Mouse (Mus musculus): Measurements from ENCODE around the gene Vwa7. TPM values are rescaled to one million over a fixed set of nuclear protein-coding genes. Genes with fewer than 3 reads are reported as not detected.

Vwa7 gene
- 0.37 TPM for polyA plus RNA-seq (2017; shearing (Covaris generic))

DNA sequence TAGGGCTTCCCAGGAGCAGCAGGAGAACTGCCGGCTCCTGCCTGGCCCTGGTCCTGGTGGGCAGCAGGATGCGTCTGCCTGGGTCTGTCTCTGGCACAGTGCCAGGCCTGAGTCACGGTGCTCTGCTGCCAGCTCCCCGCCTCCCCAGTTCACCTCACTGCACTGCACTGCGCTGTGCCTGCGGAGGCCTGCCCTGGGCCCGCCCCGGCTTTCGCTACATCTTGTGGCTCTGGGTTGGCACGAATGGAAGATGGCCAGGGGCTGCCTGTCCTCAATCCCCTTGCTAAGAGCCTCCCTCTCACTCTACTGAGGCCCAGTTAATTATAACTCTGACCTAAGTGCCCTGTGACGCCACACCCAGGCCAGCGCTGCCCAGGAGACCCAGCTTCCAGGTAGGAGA lies at the start of gene Vwa7:
TSS of gene Vwa7 (plus strand) at position 204 of the 400 bp plus-strand sequence.

DNA sequence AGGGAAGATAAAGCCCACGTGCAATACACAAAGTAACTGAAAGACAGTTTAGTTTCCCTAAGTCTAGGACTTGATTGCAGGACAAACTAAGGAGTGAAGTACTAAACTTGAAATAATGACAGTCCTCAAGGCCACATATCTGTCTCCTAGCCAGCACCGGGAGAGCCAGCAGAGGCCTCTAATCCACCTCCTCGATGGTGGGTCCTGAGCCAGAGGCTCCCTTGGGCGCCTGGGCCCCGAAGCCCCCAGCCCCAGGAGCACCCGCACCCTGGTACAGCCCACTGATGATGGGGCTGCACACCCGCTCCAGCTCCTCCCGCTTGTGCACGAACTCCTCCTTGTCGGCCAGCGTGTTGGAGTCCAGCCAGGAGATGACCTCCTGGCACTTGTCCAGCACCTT lies 46.6 kb upstream of the Vwa7 start, which contains the start of gene Gm20481:
TSS of gene Gm20481 (plus strand) at position 91 of the 400 bp plus-strand sequence.

DNA sequence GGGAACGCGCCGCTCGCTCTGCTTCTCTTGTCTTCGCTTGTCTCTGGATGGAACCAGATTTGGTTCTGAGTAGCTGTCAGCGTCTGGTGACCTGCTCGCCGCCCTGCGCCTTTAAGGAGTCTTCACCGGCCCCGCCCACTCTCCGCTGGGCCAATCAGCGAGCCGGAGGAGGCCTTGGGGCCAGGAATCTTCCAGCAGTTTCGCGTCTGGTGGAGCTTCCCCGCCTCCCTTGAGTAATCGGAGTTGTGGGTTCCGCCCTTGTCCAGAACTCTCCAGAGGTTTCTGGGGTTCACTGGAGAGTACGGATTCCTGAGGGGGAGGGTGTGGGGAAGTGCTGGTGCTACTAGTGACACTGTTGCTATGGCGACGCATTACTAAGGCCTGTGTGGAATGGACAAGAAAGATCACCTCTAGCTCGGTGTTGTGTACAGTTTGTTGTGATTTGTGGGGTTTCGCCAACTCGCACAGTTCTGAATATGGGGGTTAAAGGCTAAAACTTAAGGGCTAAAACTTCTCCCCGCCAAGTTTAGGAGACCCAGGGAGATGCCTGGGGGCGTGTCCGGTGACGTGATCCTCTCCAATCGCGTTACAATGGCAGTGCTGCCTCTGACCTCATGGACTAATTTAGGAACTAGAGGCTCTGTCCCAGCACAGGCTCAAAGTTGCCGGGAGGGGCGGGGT lies 44.2 kb upstream of the Vwa7 start, which contains the start of the genes Hspa1a and Hspa1l:
TSS of gene Hspa1a (minus strand) at position 88 of the 681 bp plus-strand sequence.
TSS of gene Hspa1l (plus strand) at position 635 of the 681 bp plus-strand sequence.

DNA sequence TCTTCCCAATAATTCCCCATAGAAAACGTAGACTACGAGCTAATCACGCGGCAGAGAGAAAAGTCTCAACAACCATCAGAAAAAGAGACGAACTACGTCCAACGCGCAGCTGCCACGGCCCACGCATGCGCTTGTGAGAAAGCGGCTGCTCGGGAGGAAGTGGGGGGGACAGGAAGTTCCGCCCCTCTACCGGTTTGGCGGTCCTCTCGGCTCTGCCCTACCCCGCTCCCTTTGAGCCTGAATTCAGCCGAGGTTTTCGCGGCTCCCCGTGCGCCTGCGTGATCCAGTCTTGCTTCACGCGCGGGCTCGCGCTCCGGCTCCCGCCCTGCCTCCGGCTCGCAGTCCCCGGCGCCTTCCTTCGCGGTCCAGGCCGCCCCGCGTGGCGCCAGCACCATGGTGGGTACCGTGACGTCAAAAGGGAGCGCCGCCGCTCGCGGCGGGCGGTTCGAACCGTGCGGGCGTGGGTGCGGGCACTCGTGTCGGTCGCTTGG lies 34.6 kb upstream of the Vwa7 start, which contains the start of gene Lsm2:
TSS of gene Lsm2 (plus strand) at position 173 of the 491 bp plus-strand sequence.

DNA sequence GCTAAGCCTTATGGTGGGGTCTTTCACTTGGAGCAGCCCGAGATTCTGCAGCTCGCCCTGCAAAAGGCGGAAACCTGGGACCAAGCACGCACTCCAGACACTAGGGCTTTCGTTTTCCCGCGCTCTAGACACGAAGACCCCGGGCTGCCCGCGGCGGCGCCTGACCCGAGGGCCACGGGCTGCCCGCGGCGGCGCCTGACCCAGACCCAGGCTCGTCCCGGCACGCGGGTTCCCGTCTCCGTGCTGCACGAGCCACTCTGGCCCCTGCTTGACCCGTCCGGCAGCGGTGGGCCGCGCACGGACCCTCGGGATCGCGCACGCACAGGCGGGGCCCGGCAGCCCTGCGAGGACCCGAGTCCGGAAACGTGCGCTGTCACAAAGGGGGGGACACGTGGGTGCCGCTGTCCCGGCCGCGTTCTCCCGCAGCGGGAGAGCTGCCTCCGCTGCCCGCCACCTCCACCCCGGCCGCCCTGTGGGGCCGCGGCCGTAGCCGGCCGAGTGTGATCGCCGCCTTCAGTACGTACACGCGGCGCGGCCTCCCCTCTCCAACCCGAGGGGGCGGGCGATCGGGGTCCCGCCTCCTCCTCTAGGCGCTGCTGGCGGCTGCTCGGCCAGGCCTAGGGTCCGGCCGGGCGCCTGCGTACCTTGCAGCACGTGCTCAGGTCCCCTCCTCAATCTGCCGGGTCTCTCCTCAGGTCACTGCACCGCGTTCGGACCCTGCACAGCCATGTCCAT lies 15.5 kb upstream of the Vwa7 start, which contains the start of gene Vars:
TSS of gene Vars (plus strand) at position 271 of the 735 bp plus-strand sequence.

DNA sequence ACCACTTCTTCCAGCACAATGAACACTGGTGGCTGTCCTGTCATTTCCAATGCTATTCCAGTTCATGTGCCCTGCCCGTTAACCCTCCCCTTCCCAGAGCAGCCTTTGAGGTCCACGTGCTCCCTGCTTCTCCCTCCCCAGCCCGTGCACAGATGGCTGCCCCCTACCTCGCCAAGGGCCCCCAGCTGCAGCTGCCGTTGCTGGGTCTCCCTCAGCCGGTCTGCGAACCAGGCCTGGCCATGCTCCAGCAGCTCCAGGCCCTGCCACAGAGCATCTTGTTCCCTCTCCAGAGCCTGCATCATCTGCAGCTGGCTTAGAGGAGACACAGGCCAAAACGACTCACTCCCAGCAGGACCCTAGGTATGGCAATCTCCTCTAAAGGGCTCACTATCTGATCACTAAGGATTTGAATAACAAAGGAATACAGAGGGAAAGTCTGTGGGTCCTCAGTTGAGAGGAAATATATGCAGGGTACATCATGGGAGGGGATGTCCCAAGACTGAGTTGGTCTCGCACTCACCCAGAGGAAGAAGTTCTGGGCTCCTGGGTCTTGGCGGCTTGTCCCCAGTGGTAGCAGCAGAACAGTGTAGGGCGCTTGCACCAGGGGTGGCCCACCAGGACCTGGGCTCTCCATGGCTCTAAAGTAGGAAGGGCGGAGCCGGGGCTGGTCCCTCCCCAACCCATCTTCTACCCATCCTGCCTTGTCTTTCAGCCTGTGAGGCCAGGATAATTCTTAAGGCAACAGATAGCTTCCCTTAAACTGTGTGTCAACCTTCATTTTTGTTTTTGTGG lies 11.1 kb downstream of the Vwa7 start, which contains the start of gene Sapcd1:
TSS of gene Sapcd1 (minus strand) at position 740 of the 792 bp plus-strand sequence.

DNA sequence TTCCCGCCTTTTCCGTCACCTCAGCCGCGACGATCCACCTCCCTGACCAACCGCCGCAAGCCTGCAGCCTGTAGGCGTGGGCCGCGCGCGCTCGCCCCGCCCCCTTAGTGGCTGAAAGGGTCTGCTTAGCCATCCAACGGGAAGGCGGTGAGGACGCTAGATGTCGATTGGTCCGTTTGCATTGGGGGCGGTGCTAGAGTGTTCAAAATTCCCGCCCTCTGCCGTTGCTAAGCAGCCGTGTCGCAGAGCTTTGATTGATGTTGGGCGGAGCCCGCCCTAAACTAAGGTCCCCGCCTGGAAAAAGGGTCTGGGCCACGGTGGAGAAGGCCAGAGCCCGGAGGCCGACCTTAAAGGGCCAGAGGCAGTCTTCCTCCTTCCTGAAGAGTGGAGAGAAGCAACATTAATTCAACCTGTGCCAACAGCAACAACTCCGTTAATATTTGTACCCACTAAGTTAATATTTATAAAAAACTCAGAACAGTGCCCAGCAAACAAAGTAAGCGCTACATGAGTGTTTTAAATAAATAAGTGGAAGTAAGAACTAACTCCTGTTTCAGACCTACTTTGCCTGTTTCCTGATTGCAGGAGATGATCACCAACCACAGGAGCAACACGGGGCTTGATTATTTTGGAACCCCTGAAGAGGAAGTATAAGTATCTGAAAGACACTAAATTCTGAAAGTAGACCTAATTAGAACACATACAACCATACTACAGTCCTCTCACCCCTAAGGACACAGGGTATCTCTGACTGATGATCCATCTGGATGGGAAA lies 30.5 kb downstream of the Vwa7 start, which contains the start of gene Msh5:
TSS of gene Msh5 (minus strand) at position 65 of the 775 bp plus-strand sequence.

DNA sequence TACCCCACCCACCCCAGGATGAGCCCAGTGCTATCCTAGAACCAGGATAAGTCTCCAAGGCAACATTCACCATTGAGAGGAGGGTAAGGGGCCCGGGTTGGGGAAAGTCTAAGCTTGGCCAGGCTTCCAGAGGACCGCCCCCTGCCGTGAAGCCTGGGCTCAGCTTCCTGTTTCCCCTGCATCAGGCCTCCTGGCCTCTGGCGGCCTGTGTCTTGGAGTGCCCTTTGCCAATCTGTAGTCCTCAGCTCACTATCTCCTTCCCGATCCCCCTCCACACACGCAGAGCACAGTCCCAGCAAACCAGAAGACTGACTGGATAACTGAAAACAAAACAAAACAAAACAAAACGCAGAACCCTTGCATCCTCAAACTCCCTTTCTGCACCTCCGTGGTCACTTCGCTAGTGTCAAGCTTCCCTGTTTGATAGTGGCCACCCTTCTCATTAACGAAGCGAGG lies 33.2 kb downstream of the Vwa7 start, which contains the start of gene Clic1:
TSS of gene Clic1 (plus strand) at position 406 of the 456 bp plus-strand sequence.

DNA sequence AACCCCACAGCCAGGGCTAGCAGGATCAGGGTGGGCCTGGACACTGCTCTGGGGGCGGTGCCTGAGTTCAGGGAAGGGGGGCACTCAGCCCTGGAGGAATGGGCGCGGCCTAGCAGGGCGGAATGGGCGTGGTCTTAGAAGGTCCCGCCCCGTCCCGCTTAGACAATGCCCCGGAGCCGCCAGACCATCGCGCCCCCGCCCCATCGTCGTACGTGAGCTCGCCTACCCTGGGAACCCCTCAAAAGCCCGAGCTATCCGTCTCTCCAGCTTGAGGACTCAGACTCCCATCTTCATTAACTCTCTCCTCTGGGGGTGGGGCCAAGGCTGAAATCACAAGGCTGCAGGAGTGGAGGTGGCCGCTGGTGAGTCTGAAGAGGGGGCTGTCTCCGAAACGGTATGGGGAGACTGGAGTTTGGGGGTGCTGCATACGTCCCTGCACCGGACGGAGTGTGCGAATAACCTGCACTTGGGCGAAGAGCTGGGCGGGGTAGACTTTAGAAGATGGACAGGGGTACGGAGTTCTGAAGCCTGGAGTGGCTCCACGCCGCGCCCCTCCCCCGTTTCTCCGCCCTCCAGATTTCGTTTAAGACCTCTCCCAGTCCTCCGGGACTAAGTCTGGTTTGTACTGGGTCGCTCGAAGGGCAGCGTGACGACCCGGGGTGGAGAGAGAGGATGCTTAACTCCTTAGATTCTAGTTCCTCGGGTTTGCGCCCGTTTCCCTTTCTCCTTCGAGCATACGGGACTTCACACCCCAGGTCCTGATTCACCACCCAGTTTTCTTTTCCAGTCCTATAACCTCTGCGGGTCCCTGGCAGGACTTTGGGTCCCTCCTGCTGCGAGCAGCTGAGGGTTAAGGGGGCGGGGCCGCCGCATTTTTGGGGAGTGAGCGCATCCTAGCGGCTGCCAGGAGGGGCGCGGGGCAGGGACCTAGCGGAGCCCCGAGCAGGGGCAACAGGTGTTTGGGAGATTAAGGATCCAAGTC lies 42.8 kb downstream of the Vwa7 start, which contains the start of gene Ddah2:
TSS of gene Ddah2 (plus strand) at position 125 of the 982 bp plus-strand sequence.

DNA sequence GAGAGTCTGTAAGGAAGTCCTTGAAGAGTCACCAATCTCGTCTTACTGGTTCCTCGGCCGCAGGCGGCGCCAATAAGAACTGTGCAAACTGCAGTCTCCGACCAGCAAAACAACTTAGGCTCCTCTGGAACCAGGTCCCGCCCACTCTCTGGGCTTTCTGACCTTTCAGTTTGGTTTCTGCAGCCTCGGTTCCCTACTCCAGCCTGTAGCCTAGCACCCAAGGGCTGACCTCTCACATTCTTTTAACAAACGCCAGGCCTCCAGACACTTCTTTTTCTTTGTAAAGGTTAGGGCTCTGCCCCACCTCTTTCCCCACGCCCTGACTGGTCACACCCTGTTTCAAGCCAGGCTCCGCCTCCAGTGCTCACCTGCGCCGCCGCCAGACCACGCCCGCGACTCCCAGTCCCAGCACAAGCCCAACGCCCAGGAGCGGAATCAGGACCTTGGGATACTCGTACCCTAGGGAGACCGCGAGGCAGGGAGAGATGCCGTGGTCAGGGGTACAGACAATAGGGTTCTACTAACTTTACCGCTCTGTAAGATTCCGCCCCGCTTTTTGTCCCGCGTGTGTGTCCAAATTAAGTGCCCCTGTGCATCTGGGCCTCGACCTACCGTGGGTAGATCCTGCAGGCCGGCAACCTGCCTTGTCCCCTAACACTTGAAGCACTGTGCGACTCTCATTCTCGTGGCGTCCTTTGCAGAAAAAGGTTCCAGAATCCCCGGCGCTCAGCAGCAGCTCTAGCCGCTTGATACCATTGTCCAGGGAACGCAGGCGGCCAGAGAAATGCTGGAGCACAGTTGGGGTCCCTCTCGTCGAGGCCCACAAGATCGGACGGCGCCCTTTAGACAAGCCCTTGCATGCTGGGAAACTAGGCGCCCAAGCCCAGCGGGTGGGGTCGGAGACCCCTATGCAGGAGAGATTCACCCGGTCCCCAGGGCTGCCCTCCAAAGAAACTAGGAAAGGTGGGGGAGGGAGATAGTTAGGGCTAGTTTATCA lies 48.9 kb downstream of the Vwa7 start, which contains the start of gene Ly6g6c:
TSS of gene Ly6g6c (plus strand) at position 438 of the 997 bp plus-strand sequence.

DNA sequence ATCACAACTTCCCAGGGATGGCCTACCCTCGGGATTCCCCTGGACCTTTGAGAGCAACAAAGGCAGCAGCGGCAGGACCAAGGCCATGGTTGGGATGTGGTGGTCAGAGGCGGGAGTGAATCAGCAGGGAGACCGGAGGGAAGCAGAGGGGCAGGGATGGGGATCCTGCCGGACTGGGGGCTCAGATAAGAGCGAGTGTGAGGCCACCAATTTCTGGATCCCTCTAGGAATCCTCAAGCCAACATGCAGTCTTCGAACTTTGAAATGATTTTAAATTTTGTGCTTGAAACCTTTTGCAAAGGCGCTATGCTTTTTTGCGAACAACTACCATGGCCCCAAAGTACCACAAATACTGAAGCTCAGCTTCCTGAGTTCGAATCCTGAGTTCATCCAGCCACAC lies 49.7 kb downstream of the Vwa7 start, which contains the start of gene Mpig6b:
TSS of gene Mpig6b (minus strand) at position 101 of the 400 bp plus-strand sequence.

Other genes with a start within 250 kb of the Vwa7 start
- not detected for gene Cyp21a1, start 212.0 kb upstream of the Vwa7 start, polyA plus RNA-seq (2017; shearing (Covaris generic))
- 22.8 TPM for gene Stk19, start 179.6 kb upstream of the Vwa7 start, polyA plus RNA-seq (2017; shearing (Covaris generic))
- gene Dxo, start 179.6 kb upstream of the Vwa7 start, polyA plus RNA-seq (2017; shearing (Covaris generic)) = 93.8 TPM
- 117 TPM for gene Skiv2l, start 166.4 kb upstream of the Vwa7 start, polyA plus RNA-seq (2017; shearing (Covaris generic))
- 34.7 TPM for gene Nelfe, start 166.2 kb upstream of the Vwa7 start, polyA plus RNA-seq (2017; shearing (Covaris generic))
- 0.40 TPM for gene Cfb, start 154.1 kb upstream of the Vwa7 start, polyA plus RNA-seq (2017; shearing (Covaris generic))
- gene Zbtb12, start 137.1 kb upstream of the Vwa7 start, polyA plus RNA-seq (2017; shearing (Covaris generic)) = 0.38 TPM
- gene Gm20547, start 134.5 kb upstream of the Vwa7 start, polyA plus RNA-seq (2017; shearing (Covaris generic)) = not detected
- gene C2, start 118.3 kb upstream of the Vwa7 start, polyA plus RNA-seq (2017; shearing (Covaris generic)) = 1.4 TPM
- 55.0 TPM for gene Ehmt2, start 118.1 kb upstream of the Vwa7 start, polyA plus RNA-seq (2017; shearing (Covaris generic))
- not detected for gene Slc44a4, start 102.1 kb upstream of the Vwa7 start, polyA plus RNA-seq (2017; shearing (Covaris generic))
- gene Neu1, start 85.3 kb upstream of the Vwa7 start, polyA plus RNA-seq (2017; shearing (Covaris generic)) = 63.5 TPM
- gene Hspa1b, start 57.3 kb upstream of the Vwa7 start, polyA plus RNA-seq (2017; shearing (Covaris generic)) = 1,521 TPM
- 90.8 TPM for gene Gm20481, start 46.7 kb upstream of the Vwa7 start, polyA plus RNA-seq (2017; shearing (Covaris generic))
- 909 TPM for gene Hspa1a, start 44.4 kb upstream of the Vwa7 start, polyA plus RNA-seq (2017; shearing (Covaris generic))
- gene Hspa1l, start 43.9 kb upstream of the Vwa7 start, polyA plus RNA-seq (2017; shearing (Covaris generic)) = not detected
- 50.0 TPM for gene Lsm2, start 34.7 kb upstream of the Vwa7 start, polyA plus RNA-seq (2017; shearing (Covaris generic))
- 214 TPM for gene Vars, start 15.6 kb upstream of the Vwa7 start, polyA plus RNA-seq (2017; shearing (Covaris generic))
- not detected for gene Sapcd1, start 11.4 kb downstream of the Vwa7 start, polyA plus RNA-seq (2017; shearing (Covaris generic))
- 2.2 TPM for gene Msh5, start 30.2 kb downstream of the Vwa7 start, polyA plus RNA-seq (2017; shearing (Covaris generic))
- 334 TPM for gene Clic1, start 33.4 kb downstream of the Vwa7 start, polyA plus RNA-seq (2017; shearing (Covaris generic))
- 0.85 TPM for gene Ddah2, start 42.5 kb downstream of the Vwa7 start, polyA plus RNA-seq (2017; shearing (Covaris generic))
- not detected for gene Ly6g6c, start 48.8 kb downstream of the Vwa7 start, polyA plus RNA-seq (2017; shearing (Covaris generic))
- gene Mpig6b, start 49.6 kb downstream of the Vwa7 start, polyA plus RNA-seq (2017; shearing (Covaris generic)) = not detected
- not detected for gene Ly6g6e, start 60.3 kb downstream of the Vwa7 start, polyA plus RNA-seq (2017; shearing (Covaris generic))
- not detected for gene Ly6g6d, start 61.5 kb downstream of the Vwa7 start, polyA plus RNA-seq (2017; shearing (Covaris generic))
- not detected for gene Ly6g6f, start 69.0 kb downstream of the Vwa7 start, polyA plus RNA-seq (2017; shearing (Covaris generic))
- 79.3 TPM for gene Abhd16a, start 72.7 kb downstream of the Vwa7 start, polyA plus RNA-seq (2017; shearing (Covaris generic))
- not detected for gene Ly6g5c, start 91.7 kb downstream of the Vwa7 start, polyA plus RNA-seq (2017; shearing (Covaris generic))
- 1.8 TPM for gene Ly6g5b, start 98.8 kb downstream of the Vwa7 start, polyA plus RNA-seq (2017; shearing (Covaris generic))
- gene Gpank1, start 104.9 kb downstream of the Vwa7 start, polyA plus RNA-seq (2017; shearing (Covaris generic)) = 65.3 TPM
- 223 TPM for gene Csnk2b, start 105.5 kb downstream of the Vwa7 start, polyA plus RNA-seq (2017; shearing (Covaris generic))
- gene D17H6S53E, start 109.8 kb downstream of the Vwa7 start, polyA plus RNA-seq (2017; shearing (Covaris generic)) = 1.7 TPM
- gene Apom, start 115.5 kb downstream of the Vwa7 start, polyA plus RNA-seq (2017; shearing (Covaris generic)) = not detected
- gene Bag6, start 118.6 kb downstream of the Vwa7 start, polyA plus RNA-seq (2017; shearing (Covaris generic)) = 56.5 TPM
- gene Prrc2a, start 148.3 kb downstream of the Vwa7 start, polyA plus RNA-seq (2017; shearing (Covaris generic)) = 24.5 TPM
- gene Aif1, start 159.5 kb downstream of the Vwa7 start, polyA plus RNA-seq (2017; shearing (Covaris generic)) = not detected
- 4.4 TPM for gene Lst1, start 171.9 kb downstream of the Vwa7 start, polyA plus RNA-seq (2017; shearing (Covaris generic))
- 1,113 TPM for gene Ltb, start 177.9 kb downstream of the Vwa7 start, polyA plus RNA-seq (2017; shearing (Covaris generic))
- 156 TPM for gene Tnf, start 185.4 kb downstream of the Vwa7 start, polyA plus RNA-seq (2017; shearing (Covaris generic))
- 55.4 TPM for gene Lta, start 188.8 kb downstream of the Vwa7 start, polyA plus RNA-seq (2017; shearing (Covaris generic))
- gene Gm16181, start 204.3 kb downstream of the Vwa7 start, polyA plus RNA-seq (2017; shearing (Covaris generic)) = not detected
- gene Atp6v1g2, start 217.1 kb downstream of the Vwa7 start, polyA plus RNA-seq (2017; shearing (Covaris generic)) = 4.8 TPM
- 15.0 TPM for gene Nfkbil1, start 219.2 kb downstream of the Vwa7 start, polyA plus RNA-seq (2017; shearing (Covaris generic))
- gene Ddx39b, start 225.2 kb downstream of the Vwa7 start, polyA plus RNA-seq (2017; shearing (Covaris generic)) = 149 TPM
- gene H2-D1, start 246.2 kb downstream of the Vwa7 start, polyA plus RNA-seq (2017; shearing (Covaris generic)) = 6,702 TPM